Mouse (Mus musculus): ENCODE measurements around the gene Nup188. TPM values are rescaled to one million over a fixed set of nuclear protein-coding genes. Genes with fewer than 3 reads are reported as not detected.
A peak's percentile ranks its signal among the peaks of the same experiment; 100 is the strongest.

The Nup188 gene
- polyA plus RNA-seq, 1 experiment from 2014 or later, result 8.5 TPM

- Histone ChIP-seq H3K9me3 (ENCODE audit: control insufficient read depth, low read length) (no peaks in the 10 kb centered on the region), H3K4me2 (replicated peaks; ENCODE audit: low read depth) (peak overlapping the region; percentile 68), H3K4me1 (replicated peaks; ENCODE audit: control insufficient read depth, insufficient read depth) (peaks cover 8% of the 10 kb centered on the region), H3K36me3 (ENCODE audit: control insufficient read depth, insufficient read depth, low read length) (peaks cover 12% of the 10 kb centered on the region; the same call in 1 of the 2 replicates), H3K27me3 (ENCODE audit: control insufficient read depth, insufficient read depth, low read length) (no peaks in the 10 kb centered on the region), H3K27ac (replicated peaks) (peak overlapping the region; percentile 45), H3K4me3 (ENCODE audit: low read depth, low read length) (no peak overlapping the region), H3K9ac (ENCODE audit: low read length) (no peak overlapping the region)
- peak; percentile 40 for DNase-seq (ENCODE audit: low spot score)
- TF ChIP-seq EP300 (optimal IDR thresholded peaks at IDR 0.05) (no peak), CTCF (IDR thresholded peaks at IDR 0.05; ENCODE audit: low read depth) (no peak)
- 60% methylated on average over 4 of the region's 4 CpGs for WGBS
- ATAC-seq (ENCODE audit: low FRiP score, low TSS enrichment), result no peak
These were observed 46.4 kb upstream of the Nup188 start for GRCm38 (mm10) chr2:30239777-30240176.

DNA sequence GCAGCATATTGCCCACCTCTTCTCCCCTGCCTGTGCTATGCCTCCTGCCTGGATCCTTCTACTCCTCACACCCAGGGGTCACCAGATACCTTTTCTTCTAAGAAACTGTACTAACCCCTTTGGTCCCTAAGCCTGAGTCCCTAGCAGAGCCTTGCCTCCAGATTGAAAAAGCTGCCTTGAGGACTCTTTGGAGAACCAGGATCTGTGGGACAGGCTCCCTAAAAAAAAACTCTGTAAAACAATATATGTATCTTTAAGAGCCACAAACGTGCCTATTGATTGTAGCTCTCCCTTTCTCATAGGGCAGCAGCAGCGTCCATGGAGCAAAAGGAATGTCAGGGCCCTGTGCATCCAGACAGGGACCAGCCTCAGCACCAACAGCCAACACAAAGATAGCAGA, 45.9 kb upstream of the Nup188 start, which contains the start of gene Gm28035:
Gene Gm28035 (plus strand): TSS at position 301 of the 400 bp plus-strand sequence.
- Histone ChIP-seq H3K4me2 (replicated peaks; ENCODE audit: low read depth) (peak within 1 kb of the TSS; percentile 68), H3K4me3 (ENCODE audit: low read depth, low read length) (no peak within 1 kb of the TSS), H3K9me3 (ENCODE audit: control insufficient read depth, low read length) (no peaks in the 10 kb centered on the region), H3K4me1 (replicated peaks; ENCODE audit: control insufficient read depth, insufficient read depth) (peaks cover 8% of the 10 kb centered on the region), H3K27me3 (ENCODE audit: control insufficient read depth, insufficient read depth, low read length) (no peaks in the 10 kb centered on the region), H3K9ac (ENCODE audit: low read length) (no peak within 1 kb of the TSS), H3K36me3 (ENCODE audit: control insufficient read depth, insufficient read depth, low read length) (peaks cover 12% of the 10 kb centered on the region; the same call in 1 of the 2 replicates), H3K27ac (replicated peaks) (peak within 1 kb of the TSS; percentile 45)
- 72% methylated on average over 2 of the region's 2 CpGs for WGBS
- TF ChIP-seq EP300 (optimal IDR thresholded peaks at IDR 0.05) (no peak), CTCF (IDR thresholded peaks at IDR 0.05; ENCODE audit: low read depth) (no peak)
- no peak for ATAC-seq (ENCODE audit: low FRiP score, low TSS enrichment)
- DNase-seq (ENCODE audit: low spot score), result no peak

- no peak overlapping the region for H3K4me2 ChIP-seq (replicated peaks; ENCODE audit: low read depth)
- peak; percentile 59 for ATAC-seq (ENCODE audit: low FRiP score, low TSS enrichment)
- no peak overlapping the region for H3K4me3 ChIP-seq (ENCODE audit: low read depth, low read length)
- DNase-seq (ENCODE audit: low spot score), result peak; percentile 59
- H3K27me3 ChIP-seq (ENCODE audit: control insufficient read depth, insufficient read depth, low read length), result no peaks in the 10 kb centered on the region
- WGBS, result 37% methylated on average over 4 of the region's 4 CpGs
- TF ChIP-seq CTCF (IDR thresholded peaks at IDR 0.05; ENCODE audit: low read depth) (no peak), EP300 (optimal IDR thresholded peaks at IDR 0.05) (no peak)
- H3K4me1 ChIP-seq (replicated peaks; ENCODE audit: control insufficient read depth, insufficient read depth), result peaks cover 8% of the 10 kb centered on the region
- peaks cover 12% of the 10 kb centered on the region; the same call in 1 of the 2 replicates for H3K36me3 ChIP-seq (ENCODE audit: control insufficient read depth, insufficient read depth, low read length)
- no peak overlapping the region for H3K9ac ChIP-seq (ENCODE audit: low read length)
- H3K27ac ChIP-seq (replicated peaks), result peak overlapping the region; percentile 81
- no peaks in the 10 kb centered on the region for H3K9me3 ChIP-seq (ENCODE audit: control insufficient read depth, low read length)
These were observed 43.7 kb upstream of the Nup188 start for GRCm38 (mm10) chr2:30242509-30242908.

- DNase-seq (ENCODE audit: low spot score) (no peak), ATAC-seq (ENCODE audit: low FRiP score, low TSS enrichment) (no peak)
- Histone ChIP-seq H3K36me3 (ENCODE audit: control insufficient read depth, insufficient read depth, low read length) (peaks cover 12% of the 10 kb centered on the region; the same call in 1 of the 2 replicates), H3K27me3 (ENCODE audit: control insufficient read depth, insufficient read depth, low read length) (no peaks in the 10 kb centered on the region), H3K9me3 (ENCODE audit: control insufficient read depth, low read length) (no peaks in the 10 kb centered on the region), H3K4me3 (ENCODE audit: low read depth, low read length) (no peak overlapping the region), H3K9ac (ENCODE audit: low read length) (0 out of 2 replicates have a peak overlapping the region, but pooled peaks have one; percentile 4), H3K4me2 (replicated peaks; ENCODE audit: low read depth) (no peak overlapping the region), H3K27ac (replicated peaks) (peak overlapping the region; percentile 81), H3K4me1 (replicated peaks; ENCODE audit: control insufficient read depth, insufficient read depth) (peaks cover 8% of the 10 kb centered on the region)
- WGBS, result 87% methylated on average over 4 of the region's 4 CpGs
- no peak for TF ChIP-seq EP300 (optimal IDR thresholded peaks at IDR 0.05)
- no peak for TF ChIP-seq CTCF (IDR thresholded peaks at IDR 0.05; ENCODE audit: low read depth)
These were observed 42.8 kb upstream of the Nup188 start for GRCm38 (mm10) chr2:30243391-30243790.

GRCm38 (mm10) chr2:30244595-30245178, 41.5 kb upstream of the Nup188 start:
- H3K4me1 ChIP-seq (replicated peaks; ENCODE audit: control insufficient read depth, insufficient read depth), result peaks cover 2% of the 10 kb centered on the region
- ATAC-seq (ENCODE audit: low FRiP score, low TSS enrichment), result peak; percentile 64
- H3K4me2 ChIP-seq (replicated peaks; ENCODE audit: low read depth), result no peak overlapping the region; the same call in 1 of the 2 replicates
- H3K9me3 ChIP-seq (ENCODE audit: control insufficient read depth, low read length), result no peaks in the 10 kb centered on the region
- H3K27me3 ChIP-seq (ENCODE audit: control insufficient read depth, insufficient read depth, low read length), result no peaks in the 10 kb centered on the region
- H3K27ac ChIP-seq (replicated peaks), result peak overlapping the region; percentile 87
- H3K36me3 ChIP-seq (ENCODE audit: control insufficient read depth, insufficient read depth, low read length), result peaks cover 16% of the 10 kb centered on the region; the same call in 1 of the 2 replicates
- no peak for TF ChIP-seq EP300 (optimal IDR thresholded peaks at IDR 0.05)
- H3K9ac ChIP-seq (ENCODE audit: low read length), result peak overlapping the region; percentile 31; the same call in 1 of the 2 replicates
- no peak overlapping the region for H3K4me3 ChIP-seq (ENCODE audit: low read depth, low read length)
- WGBS, result 46% methylated on average over 7 of the region's 7 CpGs
- DNase-seq (ENCODE audit: low spot score), result peak; percentile 65

GRCm38 (mm10) chr2:30247036-30247435, 39.2 kb upstream of the Nup188 start:
- Histone ChIP-seq H3K4me3 (ENCODE audit: low read depth, low read length) (no peak overlapping the region), H3K36me3 (ENCODE audit: control insufficient read depth, insufficient read depth, low read length) (0 out of 2 replicates have a peak, but pooled peaks cover 6% of the 10 kb centered on the region), H3K4me2 (replicated peaks; ENCODE audit: low read depth) (no peak overlapping the region), H3K27ac (replicated peaks) (no peak overlapping the region), H3K27me3 (ENCODE audit: control insufficient read depth, insufficient read depth, low read length) (no peaks in the 10 kb centered on the region), H3K9ac (ENCODE audit: low read length) (no peak overlapping the region), H3K9me3 (ENCODE audit: control insufficient read depth, low read length) (no peaks in the 10 kb centered on the region), H3K4me1 (replicated peaks; ENCODE audit: control insufficient read depth, insufficient read depth) (peaks cover 4% of the 10 kb centered on the region)
- TF ChIP-seq CTCF (IDR thresholded peaks at IDR 0.05; ENCODE audit: low read depth) (no peak), EP300 (optimal IDR thresholded peaks at IDR 0.05) (no peak)
- DNase-seq (ENCODE audit: low spot score) (no peak), ATAC-seq (ENCODE audit: low FRiP score, low TSS enrichment) (no peak)
- WGBS, result 91% methylated on average over 5 of the region's 5 CpGs

Data from stomach, postnatal 0 days (tissue).